Mouse (Mus musculus) gastrocnemius, adult 18-20 months (tissue): Measurements from ENCODE around the gene Vipas39. TPM values are rescaled to one million over a fixed set of nuclear protein-coding genes. Genes with fewer than 3 reads are reported as not detected.
"Not testable (repeated sequence)": the region's sequence is repeated elsewhere in the genome, so short reads cannot be mapped to it uniquely, and the experiment has no call there.

Experiments
- DNase-seq: peaks from one replicate; pipeline ENCODE4 v3.0.0; 2021; ENCODE audit warnings: low spot score
- long read RNA-seq, 2 experiments: library from polyadenylated mRNA; stranded (forward); transcript quantifications; one replicate each; pipeline ENCODE4 v2.0.0; 2021
- total RNA-seq, 2 experiments: library from RNA; stranded (reverse); gene quantifications; 2 replicates each; pipeline ENCODE4 v1.2.3; 2021

The Vipas39 gene
- total RNA-seq = 1 to 10 TPM; 6.1 to 9.1 TPM
- long read RNA-seq, experiment 1, partial matches to known transcripts = 1 of 2 reads
- long read RNA-seq, experiment 1, other reads (novel, unspliced or antisense) = 1 of 2 reads
- long read RNA-seq, experiment 2, partial matches to known transcripts = 1 of 6 reads
- long read RNA-seq, experiment 2, other reads (novel, unspliced or antisense) = 1 of 6 reads

DNA sequence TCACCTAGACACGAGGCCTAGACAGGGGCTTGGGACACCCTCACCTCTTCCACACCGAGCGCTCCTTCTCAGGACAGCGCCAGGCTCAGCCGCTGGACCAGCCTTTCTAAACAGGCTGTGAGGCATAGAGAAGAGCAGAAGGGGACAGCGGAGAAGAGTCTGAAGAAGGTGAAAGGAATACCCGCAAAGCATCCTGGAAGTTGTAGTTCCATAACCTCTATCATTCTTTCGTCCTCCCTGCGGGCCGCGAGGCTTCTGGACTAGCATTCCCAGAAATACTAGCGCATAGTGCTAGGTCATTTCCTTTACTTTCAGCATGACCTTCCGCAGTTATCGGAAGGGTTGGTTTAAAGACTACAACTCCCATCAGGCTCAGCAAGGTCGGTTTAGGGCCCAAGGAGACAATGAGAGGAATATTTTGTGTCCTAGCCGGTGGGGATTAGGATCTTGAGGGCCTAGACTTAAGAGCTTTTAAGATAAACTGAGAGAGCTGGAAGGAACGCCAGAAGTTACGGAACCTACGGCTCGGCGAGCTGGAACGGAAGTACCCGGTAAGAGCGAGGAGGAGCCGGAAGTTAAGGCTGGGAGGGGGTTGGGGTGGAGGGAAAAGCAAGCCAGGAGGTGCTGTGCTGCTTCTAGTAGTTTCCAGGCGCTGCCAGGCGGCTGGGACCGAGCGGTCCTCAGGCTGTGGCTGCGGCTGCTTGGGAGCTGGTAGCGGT lies at the start of gene Vipas39, which contains the start of gene Ahsa1:
Vipas39 (minus strand) TSS at position 149 of the 719 bp plus-strand sequence.
Ahsa1 (plus strand) TSS at position 372 of the 719 bp plus-strand sequence.
- peak; percentile 95 for DNase-seq

DNA sequence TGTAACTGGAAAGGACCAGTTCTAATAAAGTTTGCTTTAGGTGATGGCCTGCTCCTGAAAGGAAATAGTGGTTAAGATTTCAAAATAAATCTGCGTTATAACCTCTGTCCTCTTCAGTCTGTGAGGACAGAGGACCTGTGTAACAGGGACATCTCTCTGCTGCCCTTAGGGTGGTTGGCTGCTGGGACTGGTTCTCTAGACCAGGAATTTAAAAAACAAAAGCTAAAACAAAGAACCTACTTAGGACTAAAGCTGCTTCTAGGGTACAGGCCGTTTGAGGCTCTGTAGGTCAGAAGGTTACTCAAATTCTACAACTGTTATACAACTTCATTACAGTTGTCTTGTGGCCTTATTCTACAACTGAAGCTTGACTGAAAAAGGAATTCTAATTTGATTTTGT lies 47.0 kb upstream of the Vipas39 start:
- no peak for DNase-seq

DNA sequence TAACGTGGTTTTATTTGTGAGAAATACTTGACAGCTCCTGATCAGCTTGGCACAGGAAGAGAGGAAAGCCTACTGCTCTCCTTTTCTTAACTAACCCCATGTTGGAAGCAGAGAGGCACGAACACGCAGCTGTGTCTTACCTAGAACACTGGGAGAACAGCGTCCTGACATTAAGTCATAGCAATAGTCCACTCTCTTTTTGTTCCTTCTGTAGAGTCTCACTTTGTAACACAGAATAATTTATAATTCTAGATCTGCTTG lies 40.5 kb upstream of the Vipas39 start:
- DNase-seq = not testable (repeated sequence)

DNA sequence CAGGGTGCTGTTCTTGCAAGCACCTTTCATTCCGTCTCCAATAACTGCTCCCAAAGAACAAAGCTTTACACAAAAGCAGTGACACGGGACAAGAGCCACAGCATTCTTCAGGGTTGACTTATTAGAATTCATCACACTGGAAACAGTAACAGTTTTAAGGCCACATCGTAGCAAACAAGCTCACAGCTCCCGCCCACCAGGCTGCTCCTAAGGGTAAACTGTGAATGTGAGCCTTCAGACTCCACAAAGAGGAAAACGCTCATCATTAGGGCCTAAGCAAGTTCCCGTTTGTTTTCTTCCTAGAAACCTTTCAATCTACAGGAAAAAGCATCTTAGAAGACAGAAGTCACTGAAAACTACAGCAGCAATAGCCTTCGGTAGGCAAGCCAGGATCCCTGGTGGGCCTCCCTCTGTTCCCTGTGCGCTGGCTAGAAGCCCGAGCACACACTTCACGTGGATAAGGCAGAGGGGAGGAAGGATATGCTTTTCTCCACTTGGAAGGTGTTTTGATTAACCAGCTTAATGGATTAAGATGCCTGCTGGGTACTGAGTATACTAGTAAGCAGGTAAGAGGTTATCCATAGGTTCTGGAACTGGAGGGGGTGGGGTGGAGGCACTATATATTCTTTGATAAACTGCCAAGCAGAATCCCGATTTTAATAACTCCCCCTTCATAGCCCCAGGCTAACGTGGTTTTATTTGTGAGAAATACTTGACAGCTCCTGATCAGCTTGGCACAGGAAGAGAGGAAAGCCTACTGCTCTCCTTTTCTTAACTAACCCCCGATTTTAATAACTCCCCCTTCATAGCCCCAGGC lies 39.9 kb upstream of the Vipas39 start:
- DNase-seq = no peak

DNA sequence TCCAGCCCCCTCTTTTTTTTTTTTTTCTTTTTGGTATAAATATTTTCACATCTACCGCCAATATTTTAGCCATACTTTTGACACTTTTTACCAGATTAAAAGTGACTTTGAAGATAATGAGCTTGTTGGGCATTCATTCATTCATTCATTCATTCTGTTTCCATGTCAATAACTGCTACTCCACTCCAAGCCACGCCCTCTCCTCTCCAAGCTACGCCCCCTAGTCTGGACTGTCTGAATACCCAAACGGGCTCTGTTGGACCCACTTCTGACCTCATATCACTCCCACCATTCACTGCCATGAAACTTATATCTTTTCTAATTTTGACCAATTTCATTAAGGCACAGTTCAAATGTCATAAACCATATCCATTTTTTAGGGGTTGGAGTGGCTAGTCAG lies 35.1 kb upstream of the Vipas39 start:
- no peak for DNase-seq

DNA sequence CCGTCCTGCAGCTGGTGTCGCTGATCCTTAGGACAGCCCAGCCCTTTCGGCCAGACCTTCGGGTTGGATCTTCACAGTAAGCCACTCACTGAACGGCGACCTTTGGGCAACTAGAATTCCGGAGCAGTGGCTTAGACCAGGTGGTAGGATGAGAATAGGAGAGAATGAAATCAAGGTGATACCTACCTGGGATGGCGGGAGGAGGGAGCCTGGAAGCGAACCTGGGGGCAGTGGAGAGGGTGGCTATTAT lies 34.3 kb upstream of the Vipas39 start:
- DNase-seq = no peak

DNA sequence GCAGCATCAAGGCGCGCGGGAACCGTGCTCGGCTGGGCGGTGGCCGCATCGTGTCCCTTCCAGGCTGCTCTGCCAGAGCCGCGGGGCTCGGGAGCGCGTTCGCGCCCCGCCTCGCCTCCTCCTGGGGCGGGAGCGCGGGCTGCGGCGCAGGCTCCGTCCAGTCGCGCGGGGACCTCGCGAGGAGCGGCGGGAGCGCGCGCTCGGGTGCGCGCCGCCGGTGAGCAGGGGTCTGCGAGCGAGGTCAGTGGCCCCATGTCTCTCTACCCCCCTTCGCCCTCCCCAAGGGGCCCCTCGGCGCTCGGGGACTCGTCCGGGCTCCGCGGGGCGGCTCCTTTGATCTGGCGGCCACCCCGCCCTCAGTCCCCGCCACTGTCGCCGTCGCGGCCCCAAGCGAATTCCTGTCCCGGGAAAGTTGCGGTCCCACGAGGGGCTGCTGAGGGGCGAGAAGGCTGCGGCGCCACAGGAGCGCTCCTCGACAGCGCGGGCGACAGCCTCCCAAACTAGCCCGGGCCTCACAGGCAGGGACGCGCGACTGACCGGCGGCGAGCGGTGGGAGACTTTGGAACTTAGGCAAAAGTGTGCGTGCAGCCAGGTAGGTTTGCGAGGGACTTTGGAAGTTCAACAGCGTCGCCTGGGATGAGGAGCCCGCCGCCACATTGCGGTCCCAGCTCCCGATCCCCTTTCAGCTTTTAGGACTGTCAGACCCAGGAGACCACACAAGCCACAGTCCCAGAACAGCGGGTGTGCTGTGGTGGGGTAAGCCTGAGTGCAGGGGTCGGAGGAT lies 33.8 kb upstream of the Vipas39 start, which contains the start of gene Ism2:
Ism2 (minus strand) TSS at position 49 of the 784 bp plus-strand sequence.
- DNase-seq = peak; percentile 5

DNA sequence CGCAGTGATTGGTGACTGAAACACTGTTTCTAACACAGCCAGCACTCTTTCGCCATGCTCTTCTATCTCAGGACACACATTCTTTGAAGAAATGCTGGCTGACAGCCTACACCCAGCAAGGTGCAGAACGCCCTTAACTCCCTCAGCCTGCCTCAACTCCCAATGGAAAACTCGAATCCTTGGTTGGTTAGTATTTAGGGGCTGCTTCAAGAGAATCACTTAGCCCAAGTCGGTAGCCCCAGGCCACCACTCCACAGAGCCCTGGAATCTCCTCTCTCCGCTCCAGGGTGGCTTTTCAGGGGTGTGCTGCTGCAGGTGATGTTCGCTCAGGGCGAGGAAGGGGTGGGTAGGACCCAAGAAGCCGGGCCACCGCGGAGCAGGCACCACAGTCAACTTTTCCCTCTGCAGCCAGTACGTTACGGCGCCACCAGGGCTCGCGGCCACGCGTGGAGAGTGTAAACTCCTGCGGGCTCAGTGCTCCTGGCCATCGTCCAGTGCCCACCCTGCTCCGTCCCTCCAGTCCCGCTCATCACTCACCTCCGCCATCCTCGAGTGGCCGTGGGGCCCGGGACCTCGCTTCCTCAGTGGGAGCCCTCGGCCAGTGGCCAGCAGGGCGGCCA lies 33.1 kb upstream of the Vipas39 start:
- DNase-seq = no peak

DNA sequence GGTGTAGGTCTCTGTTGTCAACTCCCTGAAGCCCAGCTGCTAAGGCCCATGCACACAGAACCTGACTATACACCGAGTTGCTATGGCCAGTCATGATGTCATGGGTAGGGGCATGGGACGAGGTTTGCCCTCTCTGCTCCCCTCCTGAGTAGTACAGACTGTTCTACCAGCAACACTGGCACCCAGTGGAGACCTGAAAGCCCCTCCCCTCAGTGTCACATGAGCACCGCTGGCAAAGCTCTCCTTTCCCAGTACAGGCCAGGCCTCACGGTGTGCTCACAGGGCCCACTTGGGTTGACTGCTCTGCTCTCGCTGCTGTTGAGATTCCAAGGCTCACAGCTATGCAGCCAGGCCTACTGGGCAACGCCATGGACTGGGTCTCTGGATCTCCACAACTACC lies 27.9 kb upstream of the Vipas39 start:
- no peak for DNase-seq

DNA sequence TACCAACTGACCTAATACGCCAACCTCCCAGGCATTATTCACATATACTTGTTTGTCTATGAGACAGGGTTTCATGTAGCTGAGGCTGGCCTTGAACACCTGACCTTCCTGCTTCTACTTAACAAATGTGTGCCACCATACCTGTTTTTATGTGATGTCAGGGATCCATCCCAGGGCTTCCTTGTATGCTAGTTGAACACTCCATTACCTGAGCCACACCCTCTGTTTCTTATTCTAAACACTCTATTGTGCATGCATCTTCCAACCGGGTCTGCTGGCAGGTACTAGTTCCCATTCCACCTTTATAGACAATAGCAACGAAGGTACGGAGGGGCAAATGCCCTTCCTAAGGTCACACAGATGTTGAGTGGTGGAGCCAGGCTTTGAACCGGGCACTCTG lies 23.0 kb upstream of the Vipas39 start:
- DNase-seq = no peak

DNA sequence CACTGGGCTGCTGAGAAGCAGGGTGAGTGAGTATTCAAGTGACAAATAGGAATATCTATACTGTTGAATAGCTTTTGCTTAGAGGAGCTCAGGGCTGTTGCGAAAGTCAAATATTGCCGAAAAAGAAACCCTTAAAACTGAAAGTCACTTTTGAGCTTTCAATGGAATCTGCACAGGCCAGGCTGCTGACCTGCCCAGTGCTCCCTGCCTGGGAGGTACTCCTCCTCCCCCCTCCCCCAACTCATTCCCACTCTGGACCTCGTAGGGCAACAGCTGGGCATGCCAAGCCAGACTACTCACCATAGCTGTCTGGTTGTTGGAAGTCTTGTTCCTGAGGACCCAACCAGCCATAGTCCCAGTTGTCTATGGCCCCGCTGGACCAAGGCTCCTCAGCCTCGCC lies 18.7 kb upstream of the Vipas39 start:
- no peak for DNase-seq

DNA sequence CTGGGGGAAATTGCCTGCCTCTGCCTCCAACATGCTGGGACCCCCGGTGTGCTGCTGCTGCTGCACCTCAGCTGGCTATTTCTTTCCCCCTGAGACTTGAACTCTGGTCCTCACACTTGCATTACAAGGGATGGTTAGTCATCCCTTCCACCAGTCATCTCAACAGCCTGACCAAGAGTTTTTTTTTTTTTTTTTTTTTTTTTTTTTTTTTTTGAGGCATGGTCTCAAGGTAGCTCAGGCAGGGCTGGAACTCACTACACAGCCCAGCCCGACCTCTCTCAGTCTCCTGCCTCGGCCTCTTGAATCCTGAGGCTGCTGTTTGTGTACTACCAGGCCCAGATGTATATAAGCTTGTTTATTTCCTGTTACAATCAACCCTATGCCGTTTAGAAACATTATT lies 18.2 kb upstream of the Vipas39 start:
- DNase-seq = no peak

DNA sequence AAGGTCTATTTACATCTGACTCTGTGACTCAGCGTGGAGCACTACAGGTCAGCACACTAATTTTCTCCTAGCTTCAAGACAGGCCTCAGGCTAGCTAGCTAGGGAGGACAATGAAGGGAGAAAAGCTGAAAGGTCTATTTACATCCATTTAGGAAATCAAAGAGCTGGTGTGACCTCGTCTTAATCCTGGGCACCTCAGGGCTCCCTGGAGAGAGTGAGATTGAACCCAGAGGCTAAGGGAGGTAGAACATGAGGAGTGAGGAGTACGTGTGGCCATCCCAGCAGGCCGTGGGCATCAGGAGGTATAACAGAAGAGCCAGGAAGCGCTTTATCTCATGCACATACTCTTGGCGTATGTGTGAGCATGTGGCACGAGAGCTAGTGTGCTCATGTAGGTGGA lies 17.6 kb upstream of the Vipas39 start:
- no peak for DNase-seq

DNA sequence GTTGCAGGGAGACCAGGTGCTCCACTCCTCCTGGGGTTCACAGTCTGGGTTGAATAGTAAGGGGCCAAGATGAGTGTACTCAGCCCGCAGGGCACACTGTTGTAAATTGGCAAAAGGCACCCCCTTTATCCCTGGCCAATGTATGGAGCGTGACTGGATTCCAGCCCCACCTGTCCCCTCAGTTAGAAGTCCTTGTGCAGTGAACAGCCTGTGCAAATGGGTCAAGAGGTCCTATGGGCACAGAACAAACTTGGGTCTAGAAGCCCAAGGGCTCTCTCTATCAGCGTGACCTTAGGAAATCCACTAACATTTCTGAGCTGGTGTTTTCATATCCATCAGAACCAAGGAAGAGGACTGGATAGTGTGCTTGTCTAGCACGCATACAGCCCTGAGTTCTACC lies 16.7 kb upstream of the Vipas39 start:
- DNase-seq = no peak

DNA sequence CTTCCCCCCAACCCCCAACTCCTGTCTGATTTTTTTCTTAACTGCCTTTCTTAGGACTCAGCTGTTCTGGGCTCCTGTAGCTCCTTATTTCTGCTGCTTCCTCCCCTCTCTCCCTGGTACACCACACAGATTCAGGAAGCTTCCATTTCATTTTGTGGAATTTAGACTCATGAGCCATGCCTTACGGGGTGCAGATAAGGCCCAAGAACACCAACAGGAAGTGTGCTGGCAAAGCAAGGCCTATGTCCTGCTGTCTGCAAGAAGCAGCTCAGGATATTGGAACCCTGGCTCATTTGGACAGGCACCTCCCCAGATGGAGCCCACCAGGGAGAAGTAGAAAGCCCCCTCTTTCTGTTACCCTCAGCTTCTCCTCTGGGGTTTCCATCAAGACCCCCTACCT lies 15.7 kb upstream of the Vipas39 start:
- DNase-seq = no peak

DNA sequence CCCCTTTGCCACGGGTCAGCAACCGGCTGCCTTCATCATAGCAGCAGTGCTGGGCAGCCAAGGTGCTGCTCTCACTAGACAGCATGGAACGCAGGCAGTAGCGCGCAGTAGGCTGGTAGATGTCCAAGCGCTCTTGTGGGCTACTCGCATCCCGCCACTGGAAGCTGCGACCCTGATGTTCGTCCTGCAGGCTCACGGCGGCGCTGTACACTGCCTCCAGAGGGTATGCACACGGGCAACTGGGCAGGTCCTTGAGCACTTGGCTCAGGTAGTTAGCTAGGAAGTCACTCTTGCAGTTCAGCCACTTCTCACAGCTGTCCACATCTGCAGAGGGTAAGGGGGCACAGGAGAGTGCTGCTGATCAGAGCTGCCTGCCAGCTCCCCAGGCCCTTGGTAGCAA lies 13.8 kb upstream of the Vipas39 start:
- no peak for DNase-seq

DNA sequence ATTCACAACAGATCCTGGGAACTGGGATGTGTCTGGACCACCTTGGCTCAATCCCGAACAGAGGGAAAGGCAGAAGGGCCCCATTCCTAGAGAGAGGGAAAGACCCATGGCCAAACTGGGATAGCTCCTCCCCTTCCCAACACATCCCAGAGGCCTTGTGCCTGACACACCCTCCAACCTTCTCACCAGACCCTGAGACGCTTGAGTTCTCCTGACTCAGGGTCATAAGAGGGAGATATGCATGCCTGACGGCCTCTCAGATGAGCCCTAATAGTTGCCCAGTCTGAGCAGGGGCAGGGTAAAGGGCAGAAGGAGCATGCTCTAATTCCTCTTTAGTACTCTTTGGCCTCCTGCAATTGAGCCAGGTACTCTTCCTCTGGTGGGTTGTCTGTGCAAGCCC lies 13.3 kb upstream of the Vipas39 start:
- no peak for DNase-seq

DNA sequence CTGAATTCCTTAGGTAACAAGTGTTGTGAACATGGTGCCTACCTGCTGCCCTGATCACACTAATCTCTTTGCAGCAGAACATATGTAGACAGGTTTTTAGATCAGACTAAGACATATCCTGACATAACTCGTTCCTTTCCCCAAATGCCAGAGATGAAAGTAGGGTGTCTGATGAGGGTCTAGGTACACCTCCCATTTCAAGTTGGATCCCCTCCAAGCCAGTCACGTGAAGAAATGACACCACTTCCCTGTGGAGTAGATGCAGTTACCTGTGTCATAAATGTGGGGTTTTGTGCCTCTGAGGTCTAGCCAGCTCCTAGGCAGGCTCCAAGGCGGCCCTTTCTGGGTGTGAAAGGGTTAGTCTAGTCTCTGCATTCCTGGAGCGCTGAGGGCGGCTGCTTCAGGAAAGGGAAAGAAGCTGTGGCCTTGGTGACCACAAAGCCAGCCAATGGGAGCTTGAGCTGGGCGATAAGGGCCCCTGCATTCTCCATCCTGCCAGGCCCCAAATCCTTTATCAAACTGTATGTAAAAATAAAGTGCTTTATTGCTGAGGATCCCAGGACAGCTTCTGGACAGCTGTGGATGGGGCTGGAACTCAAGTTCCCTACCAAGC lies 12.2 kb upstream of the Vipas39 start:
- DNase-seq = no peak

DNA sequence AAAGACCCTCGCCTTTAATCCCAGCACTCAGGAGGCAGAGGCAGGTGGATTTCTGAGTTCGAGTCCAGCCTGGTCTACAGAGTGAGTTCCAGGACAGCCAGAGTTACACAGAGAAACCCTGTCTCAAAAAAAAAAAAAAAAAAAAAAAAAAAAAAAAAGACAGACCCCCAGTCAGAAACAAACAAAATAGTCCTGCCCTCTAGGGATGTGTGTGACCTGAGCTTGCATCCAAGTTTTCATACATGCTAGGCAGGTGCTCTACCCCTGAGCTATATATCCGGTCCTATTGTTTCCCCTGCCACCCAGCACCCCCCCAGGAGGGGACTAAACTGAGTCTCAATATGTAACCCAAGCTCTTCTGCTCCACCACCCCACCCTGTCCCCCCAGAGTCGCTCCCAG lies 11.2 kb upstream of the Vipas39 start:
- DNase-seq = not testable (repeated sequence)

DNA sequence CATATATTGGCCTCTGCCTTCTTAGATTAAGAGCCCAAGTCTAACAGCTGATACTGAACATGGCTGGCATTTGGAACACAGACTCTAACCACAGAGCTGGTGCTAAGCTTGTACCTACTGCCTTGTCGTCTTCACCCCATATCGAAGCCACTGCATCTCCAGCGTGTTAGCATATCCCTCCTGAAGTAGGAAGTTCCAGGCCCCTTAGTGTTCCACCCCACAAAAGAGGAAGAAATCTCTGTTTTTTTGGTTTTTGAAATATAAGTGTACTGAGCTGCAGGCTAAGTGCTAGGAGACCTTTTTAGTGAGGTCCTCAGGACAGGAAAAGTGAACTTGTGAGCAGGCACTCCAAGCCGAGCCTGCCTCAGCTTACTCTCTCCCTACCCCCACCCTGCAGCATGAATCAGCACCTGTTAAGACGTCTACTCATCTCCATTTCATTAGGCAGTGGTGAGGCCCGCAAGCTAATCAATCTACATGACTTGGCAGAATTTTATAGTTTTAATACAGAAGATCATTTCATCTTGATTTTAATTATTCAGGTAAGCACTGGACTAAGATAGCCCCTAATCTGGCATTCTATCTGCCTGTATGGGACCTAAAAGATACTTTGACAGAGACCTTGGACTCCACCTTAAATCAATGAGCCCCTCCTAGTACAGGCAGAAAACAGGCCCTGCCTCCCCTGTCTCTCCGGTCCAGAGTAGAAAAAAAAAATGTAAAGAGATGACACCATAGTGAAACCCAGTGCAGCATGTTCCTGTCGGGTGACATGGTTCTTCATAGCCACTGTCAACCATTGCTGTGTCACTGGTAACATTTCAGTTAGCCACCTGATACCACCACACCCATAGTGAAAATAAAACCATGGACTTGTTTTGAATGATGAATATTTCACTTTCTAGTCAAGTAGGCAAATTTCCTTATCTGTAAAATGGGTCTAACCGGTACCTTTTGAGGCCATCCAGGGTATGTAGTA lies 9.1 kb upstream of the Vipas39 start:
- DNase-seq = no peak
